Mouse (Mus musculus): Measurements from ENCODE around the gene Fopnl. TPM values are rescaled to one million over a fixed set of nuclear protein-coding genes. Genes with fewer than 3 reads are reported as not detected.
A peak's percentile ranks its signal among the peaks of the same experiment; 100 is the strongest.

Fopnl gene
- polyA plus RNA-seq, 1 experiment from 2014 or later, result 210 TPM

GRCm38 (mm10) chr16:14298461-14298860 lies 18.7 kb downstream of the Fopnl start:
- no peak for ATAC-seq (ENCODE audit: low FRiP score, low TSS enrichment)
- Histone ChIP-seq H3K4me2 (ENCODE audit: low read length) (no peak overlapping the region), H3K4me3 (replicated peaks; ENCODE audit: low read depth, low read length) (no peak overlapping the region), H3K4me1 (ENCODE audit: control insufficient read depth, insufficient read depth, low read length) (no peaks in the 10 kb centered on the region; the same call in 1 of the 2 replicates), H3K9ac (replicated peaks; ENCODE audit: low read length) (no peak overlapping the region), H3K27me3 (ENCODE audit: control insufficient read depth, insufficient read depth, low read length) (no peaks in the 10 kb centered on the region), H3K9me3 (ENCODE audit: control insufficient read depth, low read length) (no peaks in the 10 kb centered on the region), H3K27ac (replicated peaks; ENCODE audit: low read depth, low read length) (no peak overlapping the region), H3K36me3 (ENCODE audit: control insufficient read depth, insufficient read depth, low read length) (peaks cover 41% of the 10 kb centered on the region)
- WGBS, result 96% methylated on average over 4 of the region's 4 CpGs
- no peak for DNase-seq

- DNase-seq, result no peak
- ATAC-seq (ENCODE audit: low FRiP score, low TSS enrichment), result no peak
- Histone ChIP-seq H3K9me3 (ENCODE audit: control insufficient read depth, low read length) (no peaks in the 10 kb centered on the region), H3K4me2 (ENCODE audit: low read length) (no peak overlapping the region), H3K36me3 (ENCODE audit: control insufficient read depth, insufficient read depth, low read length) (peaks cover 37% of the 10 kb centered on the region), H3K4me3 (replicated peaks; ENCODE audit: low read depth, low read length) (no peak overlapping the region), H3K27ac (replicated peaks; ENCODE audit: low read depth, low read length) (no peak overlapping the region), H3K9ac (replicated peaks; ENCODE audit: low read length) (no peak overlapping the region), H3K4me1 (ENCODE audit: control insufficient read depth, insufficient read depth, low read length) (no peaks in the 10 kb centered on the region), H3K27me3 (ENCODE audit: control insufficient read depth, insufficient read depth, low read length) (no peaks in the 10 kb centered on the region)
- WGBS, result 92% methylated on average over 4 of the region's 4 CpGs
These were observed 19.5 kb downstream of the Fopnl start for GRCm38 (mm10) chr16:14297746-14298145.

GRCm38 (mm10) chr16:14297137-14297536 lies 20.1 kb downstream of the Fopnl start:
- WGBS, result 95% methylated on average over 3 of the region's 3 CpGs
- peaks cover 33% of the 10 kb centered on the region for H3K36me3 ChIP-seq (ENCODE audit: control insufficient read depth, insufficient read depth, low read length)
- no peaks in the 10 kb centered on the region for H3K9me3 ChIP-seq (ENCODE audit: control insufficient read depth, low read length)
- no peak overlapping the region for H3K4me3 ChIP-seq (replicated peaks; ENCODE audit: low read depth, low read length)
- H3K4me2 ChIP-seq (ENCODE audit: low read length), result no peak overlapping the region
- no peak overlapping the region for H3K27ac ChIP-seq (replicated peaks; ENCODE audit: low read depth, low read length)
- peaks cover 5% of the 10 kb centered on the region; the same call in 1 of the 2 replicates for H3K27me3 ChIP-seq (ENCODE audit: control insufficient read depth, insufficient read depth, low read length)
- no peak for ATAC-seq (ENCODE audit: low FRiP score, low TSS enrichment)
- H3K9ac ChIP-seq (replicated peaks; ENCODE audit: low read length), result no peak overlapping the region
- 0 out of 2 replicates have a peak, but pooled peaks cover 4% of the 10 kb centered on the region for H3K4me1 ChIP-seq (ENCODE audit: control insufficient read depth, insufficient read depth, low read length)
- DNase-seq, result no peak

GRCm38 (mm10) chr16:14296544-14297124 lies 20.6 kb downstream of the Fopnl start:
- peaks cover 6% of the 10 kb centered on the region; the same call in 1 of the 2 replicates for H3K27me3 ChIP-seq (ENCODE audit: control insufficient read depth, insufficient read depth, low read length)
- H3K9ac ChIP-seq (replicated peaks; ENCODE audit: low read length), result no peak overlapping the region
- no peak overlapping the region for H3K4me2 ChIP-seq (ENCODE audit: low read length)
- H3K36me3 ChIP-seq (ENCODE audit: control insufficient read depth, insufficient read depth, low read length), result peaks cover 28% of the 10 kb centered on the region
- H3K9me3 ChIP-seq (ENCODE audit: control insufficient read depth, low read length), result no peaks in the 10 kb centered on the region
- H3K4me1 ChIP-seq (ENCODE audit: control insufficient read depth, insufficient read depth, low read length), result 0 out of 2 replicates have a peak, but pooled peaks cover 4% of the 10 kb centered on the region
- H3K4me3 ChIP-seq (replicated peaks; ENCODE audit: low read depth, low read length), result no peak overlapping the region
- WGBS, result 85% methylated on average over 2 of the region's 2 CpGs
- ATAC-seq (ENCODE audit: low FRiP score, low TSS enrichment) (no peak), DNase-seq (no peak)
- no peak overlapping the region for H3K27ac ChIP-seq (replicated peaks; ENCODE audit: low read depth, low read length)

- 87% methylated on average over 2 of the region's 2 CpGs for WGBS
- no peak overlapping the region for H3K9ac ChIP-seq (replicated peaks; ENCODE audit: low read length)
- DNase-seq, result no peak
- no peak overlapping the region for H3K4me3 ChIP-seq (replicated peaks; ENCODE audit: low read depth, low read length)
- 0 out of 2 replicates have a peak, but pooled peaks cover 4% of the 10 kb centered on the region for H3K4me1 ChIP-seq (ENCODE audit: control insufficient read depth, insufficient read depth, low read length)
- peaks cover 20% of the 10 kb centered on the region for H3K36me3 ChIP-seq (ENCODE audit: control insufficient read depth, insufficient read depth, low read length)
- peaks cover 9% of the 10 kb centered on the region; the same call in 1 of the 2 replicates for H3K27me3 ChIP-seq (ENCODE audit: control insufficient read depth, insufficient read depth, low read length)
- ATAC-seq (ENCODE audit: low FRiP score, low TSS enrichment), result no peak
- no peaks in the 10 kb centered on the region for H3K9me3 ChIP-seq (ENCODE audit: control insufficient read depth, low read length)
- no peak overlapping the region for H3K27ac ChIP-seq (replicated peaks; ENCODE audit: low read depth, low read length)
- H3K4me2 ChIP-seq (ENCODE audit: low read length), result no peak overlapping the region
These were observed 21.9 kb downstream of the Fopnl start for GRCm38 (mm10) chr16:14295291-14295690.

GRCm38 (mm10) chr16:14292205-14293199 lies 24.7 kb downstream of the Fopnl start:
- H3K9ac ChIP-seq (replicated peaks; ENCODE audit: low read length), result peak overlapping the region; percentile 29; the same call in 1 of the 2 replicates
- no peaks in the 10 kb centered on the region for H3K9me3 ChIP-seq (ENCODE audit: control insufficient read depth, low read length)
- DNase-seq (peak; percentile 12), ATAC-seq (ENCODE audit: low FRiP score, low TSS enrichment) (0 out of 2 replicates have a peak, but pooled peaks have one; percentile 26)
- WGBS, result 13% methylated on average over 31 of the region's 31 CpGs
- H3K4me3 ChIP-seq (replicated peaks; ENCODE audit: low read depth, low read length), result peak overlapping the region; percentile 19
- peak overlapping the region; percentile 49 for H3K4me2 ChIP-seq (ENCODE audit: low read length)
- peaks cover 9% of the 10 kb centered on the region; the same call in 1 of the 2 replicates for H3K27me3 ChIP-seq (ENCODE audit: control insufficient read depth, insufficient read depth, low read length)
- no peak overlapping the region for H3K27ac ChIP-seq (replicated peaks; ENCODE audit: low read depth, low read length)
- H3K36me3 ChIP-seq (ENCODE audit: control insufficient read depth, insufficient read depth, low read length), result no peaks in the 10 kb centered on the region
- H3K4me1 ChIP-seq (ENCODE audit: control insufficient read depth, insufficient read depth, low read length), result 0 out of 2 replicates have a peak, but pooled peaks cover 4% of the 10 kb centered on the region

- no peak within 1 kb of the TSS for H3K27ac ChIP-seq (replicated peaks; ENCODE audit: low read depth, low read length)
- H3K4me3 ChIP-seq (replicated peaks; ENCODE audit: low read depth, low read length), result peak within 1 kb of the TSS; percentile 19
- peaks cover 9% of the 10 kb centered on the region; the same call in 1 of the 2 replicates for H3K27me3 ChIP-seq (ENCODE audit: control insufficient read depth, insufficient read depth, low read length)
- DNase-seq (peak; percentile 63), ATAC-seq (ENCODE audit: low FRiP score, low TSS enrichment) (peak; percentile 59; the same call in 1 of the 2 replicates)
- 0 out of 2 replicates have a peak, but pooled peaks cover 4% of the 10 kb centered on the region for H3K4me1 ChIP-seq (ENCODE audit: control insufficient read depth, insufficient read depth, low read length)
- peak within 1 kb of the TSS; percentile 29; the same call in 1 of the 2 replicates for H3K9ac ChIP-seq (replicated peaks; ENCODE audit: low read length)
- H3K36me3 ChIP-seq (ENCODE audit: control insufficient read depth, insufficient read depth, low read length), result no peaks in the 10 kb centered on the region
- H3K9me3 ChIP-seq (ENCODE audit: control insufficient read depth, low read length), result no peaks in the 10 kb centered on the region
- 3% methylated on average over 16 of the region's 16 CpGs for WGBS
- H3K4me2 ChIP-seq (ENCODE audit: low read length), result peak within 1 kb of the TSS; percentile 49
These were observed 26.0 kb downstream of the Fopnl start, which contains the start of gene Myh11 for GRCm38 (mm10) chr16:14291223-14291622. TSS of gene Myh11 (minus strand) at chr16:14291372.

- H3K36me3 ChIP-seq (ENCODE audit: control insufficient read depth, insufficient read depth, low read length), result no peaks in the 10 kb centered on the region
- no peaks in the 10 kb centered on the region for H3K27me3 ChIP-seq (ENCODE audit: control insufficient read depth, insufficient read depth, low read length)
- H3K9ac ChIP-seq (replicated peaks; ENCODE audit: low read length), result no peak overlapping the region
- no peak overlapping the region for H3K4me3 ChIP-seq (replicated peaks; ENCODE audit: low read depth, low read length)
- no peak for DNase-seq
- H3K9me3 ChIP-seq (ENCODE audit: control insufficient read depth, low read length), result no peaks in the 10 kb centered on the region
- ATAC-seq (ENCODE audit: low FRiP score, low TSS enrichment), result no peak
- H3K27ac ChIP-seq (replicated peaks; ENCODE audit: low read depth, low read length), result no peak overlapping the region
- H3K4me2 ChIP-seq (ENCODE audit: low read length), result no peak overlapping the region
- no peaks in the 10 kb centered on the region for H3K4me1 ChIP-seq (ENCODE audit: control insufficient read depth, insufficient read depth, low read length)
- WGBS, result 72% methylated on average over 4 of the region's 4 CpGs
These were observed 44.7 kb downstream of the Fopnl start for GRCm38 (mm10) chr16:14272374-14272965.
